In the genomic region with DNA sequence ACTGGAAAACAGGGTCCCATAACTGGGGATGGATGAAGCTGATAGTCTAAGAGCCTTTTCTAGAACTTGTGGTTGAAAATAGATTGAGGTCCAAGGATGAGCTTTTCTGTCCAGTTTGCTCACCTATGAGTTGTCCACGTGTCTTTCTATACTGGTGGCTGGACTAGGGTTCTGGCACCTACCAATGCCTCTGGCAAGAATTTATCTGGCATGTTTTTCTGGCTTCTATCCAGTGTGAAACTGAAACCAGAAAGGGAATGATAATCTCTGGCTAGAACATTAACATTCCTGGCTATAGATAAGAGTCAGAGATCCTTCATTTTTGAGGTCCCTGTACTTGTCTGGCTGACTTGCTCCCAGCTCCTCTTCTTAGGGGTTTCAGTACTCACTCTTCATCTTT, we compare ENCODE assay signal across 21 mouse cellular contexts.
DNase-seq lines count a peak whose midpoint lies in the region; ATAC-seq lines count a peak whose summit lies in the region.
"Had no signal": no experiment of that assay in that cellular context is flagged by ENCODE, and none has a peak within 500 bp of the region (broad histone marks: within the 10 kb centered on the region; RNA-seq: fewer than 3 reads in every experiment).

No protein-coding gene starts in this region.

- no peaks in the 10 kb centered on the region for H3K27me3 ChIP-seq in midbrain, embryonic 11.5 days (ENCODE audit: control insufficient read depth, insufficient read depth, low read length)
- H3K27me3 ChIP-seq in midbrain, embryonic 13.5 days: 0 out of 2 replicates have a peak, but pooled peaks cover 2% of the 10 kb centered on the region
- H3K27me3 ChIP-seq: CH12.LX; embryonic facial prominence, embryonic 15.5 days; heart, embryonic 12.5 days; hindbrain, embryonic 12.5 days had no signal

- H3K4me2 ChIP-seq in midbrain, embryonic 11.5 days: no peak overlapping the region
- no peak overlapping the region for H3K4me2 ChIP-seq in midbrain, embryonic 13.5 days (replicated peaks)
- H3K4me2 ChIP-seq: embryonic facial prominence, embryonic 15.5 days; heart, embryonic 12.5 days; hindbrain, embryonic 12.5 days had no signal

- ATAC-seq in midbrain, embryonic 11.5 days (ENCODE audit: low FRiP score): no peak
- no peak for ATAC-seq in midbrain, embryonic 13.5 days
- ATAC-seq: forebrain, embryonic 14.5 days; hindbrain, embryonic 16.5 days; inflammation-experienced regulatory T-cells, adult 6 months; intestine, postnatal 0 days had no signal

- peak; percentile 5 for DNase-seq in cerebellum, adult 9-10 months
- DNase-seq in cerebellum, adult 8-10 months: no peak
- peak; percentile 1 for DNase-seq in heart, adult 8-10 months (ENCODE audit: low spot score)
- no peak for DNase-seq in heart, adult 11 months
- peak; percentile 14 for DNase-seq in midbrain, embryonic 11.5 days (ENCODE audit: low spot score, missing footprints)
- DNase-seq: adrenal gland, adult 8-10 months; cerebellum, adult 9-11 months; embryo, embryonic 11 days; gastrocnemius, adult 2 months; gastrocnemius, postnatal 25 days had no signal

- 88% methylated on average over 1 of the region's 1 CpGs for WGBS in midbrain, embryonic 11.5 days
- 70% methylated on average over 1 of the region's 1 CpGs for WGBS in midbrain, embryonic 13.5 days

- no peak overlapping the region for H3K4me3 ChIP-seq in midbrain, embryonic 11.5 days (ENCODE audit: low read depth, low read length)
- no peak overlapping the region for H3K4me3 ChIP-seq in midbrain, embryonic 13.5 days (replicated peaks)
- H3K4me3 ChIP-seq: embryonic facial prominence, embryonic 15.5 days; erythroblast, embryonic 14.5 days; forebrain, embryonic 10.5 days; gastrocnemius, adult 2 months; heart, embryonic 12.5 days; hindbrain, embryonic 12.5 days had no signal

- H3K27ac ChIP-seq in midbrain, embryonic 11.5 days (ENCODE audit: low read depth, low read length): no peak overlapping the region
- no peak overlapping the region for H3K27ac ChIP-seq in midbrain, embryonic 13.5 days
- H3K27ac ChIP-seq: embryonic facial prominence, embryonic 15.5 days; forebrain, embryonic 10.5 days; gastrocnemius, adult 2 months; hindbrain, embryonic 12.5 days had no signal

- H3K9me3 ChIP-seq in midbrain, embryonic 11.5 days (ENCODE audit: control insufficient read depth, low read length): no peaks in the 10 kb centered on the region
- H3K9me3 ChIP-seq in midbrain, embryonic 13.5 days: no peaks in the 10 kb centered on the region
- H3K9me3 ChIP-seq: embryonic facial prominence, embryonic 15.5 days; forebrain, embryonic 10.5 days; heart, embryonic 12.5 days; hindbrain, embryonic 12.5 days had no signal

- H3K4me1 ChIP-seq in midbrain, embryonic 11.5 days (ENCODE audit: control insufficient read depth, insufficient read depth, low read length): no peaks in the 10 kb centered on the region; the same call in 1 of the 2 replicates
- H3K4me1 ChIP-seq in midbrain, embryonic 13.5 days (replicated peaks): peaks cover 3% of the 10 kb centered on the region; the same call in 1 of the 2 replicates
- H3K4me1 ChIP-seq: embryonic facial prominence, embryonic 15.5 days; hindbrain, embryonic 12.5 days had no signal

- no peak overlapping the region for H3K9ac ChIP-seq in midbrain, embryonic 11.5 days (ENCODE audit: low read length)
- no peak overlapping the region for H3K9ac ChIP-seq in midbrain, embryonic 13.5 days (replicated peaks)
- H3K9ac ChIP-seq: embryonic facial prominence, embryonic 15.5 days; heart, embryonic 12.5 days; hindbrain, embryonic 12.5 days had no signal

- no peaks in the 10 kb centered on the region for H3K36me3 ChIP-seq in midbrain, embryonic 11.5 days (ENCODE audit: control insufficient read depth, insufficient read depth, low read length)
- no peaks in the 10 kb centered on the region for H3K36me3 ChIP-seq in midbrain, embryonic 13.5 days
- H3K36me3 ChIP-seq: embryonic facial prominence, embryonic 15.5 days; forebrain, embryonic 10.5 days; heart, embryonic 12.5 days; hindbrain, embryonic 12.5 days had no signal

Comparison
In these comparisons a context has a peak if more than half of its experiments do, and no peak if none do; other contexts are left out.
1. DNase-seq: peak in cerebellum, adult 9-10 months (single experiment), heart, adult 8-10 months (single experiment) and midbrain, embryonic 11.5 days (single experiment); none in cerebellum, adult 8-10 months (single experiment) and heart, adult 11 months (single experiment).